In genomic region chr1:185192087-185192486, GRCm38 (mm10) we compare ENCODE assay signal across 25 mouse cellular contexts. TPM values are rescaled to one million over a fixed set of nuclear protein-coding genes. Genes with fewer than 3 reads are reported as not detected.
A peak's percentile ranks its signal among the peaks of the same experiment; 100 is the strongest.
DNase-seq lines count a peak whose midpoint lies in the region; ATAC-seq lines count a peak whose summit lies in the region.
"Had no signal": no experiment of that assay in that cellular context is flagged by ENCODE, and none has a peak within 500 bp of the region (broad histone marks: within the 10 kb centered on the region; RNA-seq: fewer than 3 reads in every experiment).

No protein-coding gene starts in this region.

- no peaks in the 10 kb centered on the region for H3K36me3 ChIP-seq in heart, embryonic 11.5 days (ENCODE audit: control insufficient read depth, insufficient read depth, low read length)
- no peaks in the 10 kb centered on the region for H3K36me3 ChIP-seq in midbrain, embryonic 11.5 days (ENCODE audit: control insufficient read depth, insufficient read depth, low read length)
- no peaks in the 10 kb centered on the region for H3K36me3 ChIP-seq in midbrain, embryonic 13.5 days
- H3K36me3 ChIP-seq: embryonic facial prominence, embryonic 12.5 days; embryonic facial prominence, embryonic 15.5 days; G1E; heart, embryonic 10.5 days; hindbrain, embryonic 13.5 days had no signal

- WGBS in heart, embryonic 11.5 days (ENCODE audit: insufficient replicate concordance), result 85% methylated on average over 8 of the region's 8 CpGs
- WGBS in midbrain, embryonic 11.5 days, result 89% methylated on average over 8 of the region's 8 CpGs
- 87% methylated on average over 8 of the region's 8 CpGs for WGBS in midbrain, embryonic 13.5 days

- DNase-seq in heart, adult 11 months, result peak; percentile 72
- DNase-seq in midbrain, embryonic 11.5 days (ENCODE audit: low spot score, missing footprints), result peak; percentile 53
- DNase-seq in spleen, postnatal 4 days (ENCODE audit: low spot score in 2 of 2), result no peak
- DNase-seq: adrenal gland, postnatal 10 days; adrenal gland, postnatal 36 days; B cell, adult 2 months; cerebellum, adult 18-20 months; cerebellum, adult 9-10 months; cerebellum, postnatal 14 days; forebrain, postnatal 0 days; gastrocnemius, adult 2 months; gastrocnemius, postnatal 14 days; heart, adult 2 months had no signal

- H3K27ac ChIP-seq in heart, embryonic 11.5 days (ENCODE audit: low read depth, low read length), result no peak overlapping the region
- no peak overlapping the region for H3K27ac ChIP-seq in midbrain, embryonic 11.5 days (ENCODE audit: low read depth, low read length)
- no peak overlapping the region for H3K27ac ChIP-seq in midbrain, embryonic 13.5 days
- H3K27ac ChIP-seq: embryonic facial prominence, embryonic 12.5 days; embryonic facial prominence, embryonic 15.5 days; gastrocnemius, adult 2 months; heart, adult 2 months; heart, embryonic 10.5 days; hindbrain, embryonic 13.5 days had no signal

- no peak overlapping the region for H3K4me2 ChIP-seq in heart, embryonic 11.5 days
- no peak overlapping the region for H3K4me2 ChIP-seq in midbrain, embryonic 11.5 days
- no peak overlapping the region for H3K4me2 ChIP-seq in midbrain, embryonic 13.5 days (replicated peaks)
- H3K4me2 ChIP-seq: embryonic facial prominence, embryonic 12.5 days; embryonic facial prominence, embryonic 15.5 days; hindbrain, embryonic 13.5 days had no signal

- no peaks in the 10 kb centered on the region for H3K9me3 ChIP-seq in heart, embryonic 11.5 days (replicated peaks; ENCODE audit: control insufficient read depth, low read length)
- H3K9me3 ChIP-seq in midbrain, embryonic 11.5 days (ENCODE audit: control insufficient read depth, low read length), result no peaks in the 10 kb centered on the region
- no peaks in the 10 kb centered on the region for H3K9me3 ChIP-seq in midbrain, embryonic 13.5 days
- H3K9me3 ChIP-seq: embryonic facial prominence, embryonic 12.5 days; embryonic facial prominence, embryonic 15.5 days; G1E; heart, embryonic 10.5 days; hindbrain, embryonic 13.5 days had no signal

- ATAC-seq in heart, embryonic 11.5 days (replicated peaks; ENCODE audit: insufficient number of reproducible peaks, low FRiP score, low TSS enrichment), result no peak
- ATAC-seq in midbrain, embryonic 11.5 days (ENCODE audit: low FRiP score), result no peak
- ATAC-seq in midbrain, embryonic 13.5 days, result no peak
- peak; percentile 32; the same call in 1 of the 2 replicates for ATAC-seq in megakaryocyte progenitor cell, adult 5-6 weeks (replicated peaks; ENCODE audit: poor library complexity)
- ATAC-seq: forebrain, embryonic 14.5 days; forebrain, postnatal 0 days; hindbrain, embryonic 16.5 days; Patski had no signal

- H3K27me3 ChIP-seq in heart, embryonic 11.5 days (ENCODE audit: control insufficient read depth, insufficient read depth, low read length), result no peaks in the 10 kb centered on the region
- H3K27me3 ChIP-seq in midbrain, embryonic 11.5 days (ENCODE audit: control insufficient read depth, insufficient read depth, low read length), result no peaks in the 10 kb centered on the region
- 0 out of 2 replicates have a peak, but pooled peaks cover 5% of the 10 kb centered on the region for H3K27me3 ChIP-seq in midbrain, embryonic 13.5 days
- H3K27me3 ChIP-seq: CH12.LX; embryonic facial prominence, embryonic 12.5 days; embryonic facial prominence, embryonic 15.5 days; Patski had no signal

- no peak overlapping the region for H3K4me3 ChIP-seq in heart, embryonic 11.5 days (ENCODE audit: low read depth, low read length)
- H3K4me3 ChIP-seq in midbrain, embryonic 11.5 days (ENCODE audit: low read depth, low read length), result no peak overlapping the region
- H3K4me3 ChIP-seq in midbrain, embryonic 13.5 days (replicated peaks), result no peak overlapping the region
- H3K4me3 ChIP-seq: embryonic facial prominence, embryonic 12.5 days; embryonic facial prominence, embryonic 15.5 days; gastrocnemius, adult 2 months; heart, adult 2 months; heart, embryonic 10.5 days; hindbrain, embryonic 13.5 days had no signal

- H3K9ac ChIP-seq in heart, embryonic 11.5 days (ENCODE audit: low read depth, low read length), result no peak overlapping the region
- H3K9ac ChIP-seq in midbrain, embryonic 11.5 days (ENCODE audit: low read length), result no peak overlapping the region
- no peak overlapping the region for H3K9ac ChIP-seq in midbrain, embryonic 13.5 days (replicated peaks)
- H3K9ac ChIP-seq: embryonic facial prominence, embryonic 12.5 days; embryonic facial prominence, embryonic 15.5 days; forebrain, postnatal 0 days; hindbrain, embryonic 13.5 days had no signal

- no peaks in the 10 kb centered on the region for H3K4me1 ChIP-seq in heart, embryonic 11.5 days (ENCODE audit: control insufficient read depth, insufficient read depth, low read length)
- H3K4me1 ChIP-seq in midbrain, embryonic 11.5 days (ENCODE audit: control insufficient read depth, insufficient read depth, low read length), result no peaks in the 10 kb centered on the region
- H3K4me1 ChIP-seq in midbrain, embryonic 13.5 days (replicated peaks), result peaks cover 4% of the 10 kb centered on the region; the same call in 1 of the 2 replicates
- H3K4me1 ChIP-seq: embryonic facial prominence, embryonic 12.5 days; heart, embryonic 10.5 days had no signal

RNA-seq across cellular contexts. Expression of gene Rab3gap2, which starts 11.8 kb away (rescaled TPM):
- polyA plus RNA-seq in heart, embryonic 11.5 days (2014; fragmentation: Nextera tagmentation; extraction: Ambion mirVana), result 18.9 and 19.1 TPM in 2 replicates
- 21.0 and 22.3 TPM in 2 replicates for polyA plus RNA-seq in midbrain, embryonic 11.5 days (2014; fragmentation: Nextera tagmentation; extraction: Ambion mirVana)
- polyA plus RNA-seq in midbrain, embryonic 13.5 days (2015; fragmentation: Nextera tagmentation; extraction: Ambion mirVana), result 23.6 and 24.6 TPM in 2 replicates
- total RNA-seq in megakaryocyte progenitor cell, adult 5-6 weeks (2015), result 35.4 and 37.3 TPM in 2 replicates
- 49.0 and 58.2 TPM in 2 replicates for total RNA-seq in megakaryocyte progenitor cell, adult 5-6 weeks (2017)

Comparison
In these comparisons a context has a peak if more than half of its experiments do, and no peak if none do; other contexts are left out.
1. DNase-seq: peak in heart, adult 11 months (single experiment) and midbrain, embryonic 11.5 days (single experiment); none in spleen, postnatal 4 days (0 of 2).